Mouse (Mus musculus) lung, postnatal 4 days (tissue): ENCODE measurements around the gene Dnah8.

Experiments
- DNase-seq, 2 experiments: peaks; one replicate each; pipeline ENCODE4 v3.0.0; 2021

Gene Dnah8

GRCm38 (mm10) chr17:30883534-30883933 is 259.4 kb downstream of the Dnah8 start:
- peak in 1 of 2 experiments; percentile 66 for DNase-seq

- no peak for DNase-seq
Observed at GRCm38 (mm10) chr17:30892086-30892485, 267.9 kb downstream of the Dnah8 start.

- no peak for DNase-seq
Observed at GRCm38 (mm10) chr17:30892730-30893129, 268.6 kb downstream of the Dnah8 start.

GRCm38 (mm10) chr17:30897075-30897474 is 272.9 kb downstream of the Dnah8 start:
- no peak for DNase-seq

- peak; percentile 48 to 73 for DNase-seq
Observed at GRCm38 (mm10) chr17:30901627-30902026, 277.5 kb downstream of the Dnah8 start, which contains the start of gene Glp1r. Gene Glp1r (plus strand): TSS chr17:30901817.

GRCm38 (mm10) chr17:30904096-30904495 is 279.9 kb downstream of the Dnah8 start:
- DNase-seq = no peak

- DNase-seq = peak in 1 of 2 experiments; percentile 10
Observed at GRCm38 (mm10) chr17:30907577-30907976, 283.4 kb downstream of the Dnah8 start.

GRCm38 (mm10) chr17:30910866-30911731 is 286.9 kb downstream of the Dnah8 start:
- no peak for DNase-seq

- no peak for DNase-seq
Observed at GRCm38 (mm10) chr17:30911732-30912088, 287.6 kb downstream of the Dnah8 start.

- no peak for DNase-seq
Observed at GRCm38 (mm10) chr17:30912536-30912935, 288.4 kb downstream of the Dnah8 start.

- no peak for DNase-seq
Observed at GRCm38 (mm10) chr17:30914264-30914663, 290.1 kb downstream of the Dnah8 start.

GRCm38 (mm10) chr17:30923566-30923965 is 299.4 kb downstream of the Dnah8 start:
- DNase-seq = no peak
